Mouse (Mus musculus) testis, adult 2 months (tissue): ENCODE results near the gene Olfr266.

Source experiments
- CTCF ChIP-seq: fragments of 200-500 bp; IDR thresholded peaks from 2 replicates; pipeline ENCODE4 v1.5.1; 2012; ENCODE audit warnings: low read depth, mild to moderate bottlenecking, inconsistent platforms, low read length, moderate library complexity; ENCODE audit not compliant: control insufficient read depth, insufficient read depth, insufficient replicate concordance
- POLR2A ChIP-seq: fragments of 200-500 bp; IDR thresholded peaks from 2 replicates; pipeline ENCODE4 v1.6.1; 2012; ENCODE audit warnings: low read depth, mild to moderate bottlenecking, inconsistent platforms, low read length, moderate library complexity; ENCODE audit not compliant: control insufficient read depth

DNA sequence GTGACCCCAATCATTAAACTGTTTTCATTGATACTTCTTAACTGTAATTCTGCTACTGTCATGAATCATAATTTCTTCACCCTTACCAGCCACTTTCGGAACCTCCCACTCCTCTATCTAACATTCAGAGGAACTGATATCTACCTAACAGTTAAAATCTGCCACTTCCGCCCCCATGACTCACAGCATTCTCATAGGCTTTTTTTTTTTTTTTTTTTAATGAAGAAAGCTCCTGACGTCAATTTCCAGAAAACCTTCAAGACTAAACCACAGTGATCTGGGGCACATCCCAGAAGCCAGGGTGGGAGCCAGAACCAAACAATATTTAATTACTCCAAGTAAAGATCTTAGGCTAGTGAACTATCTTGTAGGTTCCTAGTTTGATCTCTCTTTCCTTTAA lies 41.0 kb downstream of the Olfr266 start:
- TF ChIP-seq POLR2A = no peak
- no peak for TF ChIP-seq CTCF
